Mouse (Mus musculus): ENCODE results near the gene Gm20388. TPM values are rescaled to one million over a fixed set of nuclear protein-coding genes. Genes with fewer than 3 reads are reported as not detected.

The Gm20388 gene
- total and polyA plus RNA-seq, 3 experiments: 0.02 to 0.05 TPM; not detected in 1

DNA sequence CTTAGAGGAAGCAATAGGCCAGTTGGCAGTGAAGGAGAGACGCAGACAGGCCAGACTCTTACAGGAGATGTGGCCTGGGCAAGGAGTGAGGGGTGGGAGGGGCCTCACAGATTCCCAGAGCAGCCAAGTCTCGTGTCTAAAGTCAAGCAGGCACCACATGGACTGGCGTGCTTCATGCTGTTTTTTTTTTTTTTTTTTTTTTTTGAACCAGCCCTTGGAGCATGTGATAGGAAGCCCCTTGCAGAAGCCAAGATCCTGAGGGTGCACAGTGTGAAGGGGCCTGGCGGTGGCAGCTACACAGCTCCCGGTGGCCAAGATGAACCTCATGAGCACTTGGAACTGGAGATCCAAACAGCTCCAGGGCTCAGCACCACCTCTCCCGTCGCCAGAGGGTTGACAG is 337.4 kb downstream of the Gm20388 start:
- TF ChIP-seq CTCF (IDR thresholded peaks at IDR 0.05; ENCODE audit: low read depth, low read length) (no peak), POLR2AphosphoS5 (IDR thresholded peaks at IDR 0.05; ENCODE audit: insufficient replicate concordance, low read depth, low read length) (no peak), TAL1 (conservative IDR thresholded peaks at IDR 0.05; ENCODE audit: low read depth, low read length) (no peak), GATA1 (IDR thresholded peaks at IDR 0.05; ENCODE audit: borderline replicate concordance, low read length) (no peak), GATA2 (IDR thresholded peaks at IDR 0.05; ENCODE audit: borderline replicate concordance, low read depth, low read length) (no peak)
- Histone ChIP-seq H3K9me3 (replicated peaks) (no peaks in the 10 kb centered on the region), H3K27me3 (ENCODE audit: insufficient read depth, low read length) (peaks cover 5% of the 10 kb centered on the region; the same call in 1 of the 2 replicates), H3K4me3 (ENCODE audit: low read depth, low read length) (no peak overlapping the region), H3K4me1 (ENCODE audit: insufficient read depth, low read depth, low read length) (no peaks in the 10 kb centered on the region), H3K36me3 (replicated peaks) (no peaks in the 10 kb centered on the region)
- ATAC-seq (ENCODE audit: extremely low read depth, insufficient number of reproducible peaks, low FRiP score, poor library complexity, severe bottlenecking) (no peak), DNase-seq (ENCODE audit: low spot score) (no peak)

GRCm38 (mm10) chr8:120248451-120248850 is 337.8 kb downstream of the Gm20388 start:
- TF ChIP-seq GATA1 (IDR thresholded peaks at IDR 0.05; ENCODE audit: borderline replicate concordance, low read length) (no peak), GATA2 (IDR thresholded peaks at IDR 0.05; ENCODE audit: borderline replicate concordance, low read depth, low read length) (no peak), TAL1 (conservative IDR thresholded peaks at IDR 0.05; ENCODE audit: low read depth, low read length) (no peak), CTCF (IDR thresholded peaks at IDR 0.05; ENCODE audit: low read depth, low read length) (no peak), POLR2AphosphoS5 (IDR thresholded peaks at IDR 0.05; ENCODE audit: insufficient replicate concordance, low read depth, low read length) (no peak)

DNA sequence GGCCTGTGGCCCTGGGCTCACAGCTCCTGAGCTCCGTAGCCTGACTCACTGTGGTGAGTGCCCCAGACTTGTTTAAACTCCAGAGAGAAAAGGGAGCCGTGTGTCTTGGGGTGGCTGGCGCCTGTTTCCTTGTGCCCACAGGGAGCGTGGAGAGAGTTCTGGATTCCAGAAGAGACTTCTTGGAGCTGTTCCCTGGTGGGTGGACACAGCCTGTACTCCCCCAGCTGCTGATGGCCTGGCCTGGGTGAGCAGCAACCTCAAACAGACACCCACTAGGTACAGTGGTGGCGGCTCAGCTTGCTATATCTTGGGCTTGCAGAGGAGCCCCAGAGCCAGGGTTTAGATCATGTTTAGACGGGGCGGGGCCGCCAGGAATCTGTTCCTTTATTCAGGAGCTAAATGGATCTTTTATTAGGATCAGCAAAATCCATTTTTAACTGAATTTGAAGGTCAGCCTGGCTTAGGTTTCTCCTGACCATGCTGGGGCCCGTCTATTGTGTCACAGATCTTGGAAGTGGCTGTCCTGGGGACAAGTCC is 339.2 kb downstream of the Gm20388 start:
- H3K36me3 ChIP-seq (replicated peaks): no peaks in the 10 kb centered on the region
- H3K9me3 ChIP-seq (replicated peaks): no peaks in the 10 kb centered on the region
- no peaks in the 10 kb centered on the region for H3K4me1 ChIP-seq (ENCODE audit: insufficient read depth, low read depth, low read length)
- no peak for ATAC-seq (ENCODE audit: extremely low read depth, insufficient number of reproducible peaks, low FRiP score, poor library complexity, severe bottlenecking)
- H3K27me3 ChIP-seq (ENCODE audit: insufficient read depth, low read length): peaks cover 5% of the 10 kb centered on the region; the same call in 1 of the 2 replicates
- TF ChIP-seq GATA2 (IDR thresholded peaks at IDR 0.05; ENCODE audit: borderline replicate concordance, low read depth, low read length) (no peak), POLR2AphosphoS5 (IDR thresholded peaks at IDR 0.05; ENCODE audit: insufficient replicate concordance, low read depth, low read length) (no peak), CTCF (IDR thresholded peaks at IDR 0.05; ENCODE audit: low read depth, low read length) (no peak), GATA1 (IDR thresholded peaks at IDR 0.05; ENCODE audit: borderline replicate concordance, low read length) (no peak), TAL1 (conservative IDR thresholded peaks at IDR 0.05; ENCODE audit: low read depth, low read length) (no peak)
- DNase-seq (ENCODE audit: low spot score): no peak
- H3K4me3 ChIP-seq (ENCODE audit: low read depth, low read length): no peak overlapping the region

More at GRCm38 (mm10) chr8:120248451-120248850, 337.8 kb downstream of the Gm20388 start:
- DNase-seq (ENCODE audit: low spot score): no peak
- Histone ChIP-seq H3K27me3 (ENCODE audit: insufficient read depth, low read length) (peaks cover 5% of the 10 kb centered on the region; the same call in 1 of the 2 replicates), H3K4me1 (ENCODE audit: insufficient read depth, low read depth, low read length) (no peaks in the 10 kb centered on the region), H3K36me3 (replicated peaks) (no peaks in the 10 kb centered on the region), H3K9me3 (replicated peaks) (no peaks in the 10 kb centered on the region), H3K4me3 (ENCODE audit: low read depth, low read length) (no peak overlapping the region)
- no peak for ATAC-seq (ENCODE audit: extremely low read depth, insufficient number of reproducible peaks, low FRiP score, poor library complexity, severe bottlenecking)

DNA sequence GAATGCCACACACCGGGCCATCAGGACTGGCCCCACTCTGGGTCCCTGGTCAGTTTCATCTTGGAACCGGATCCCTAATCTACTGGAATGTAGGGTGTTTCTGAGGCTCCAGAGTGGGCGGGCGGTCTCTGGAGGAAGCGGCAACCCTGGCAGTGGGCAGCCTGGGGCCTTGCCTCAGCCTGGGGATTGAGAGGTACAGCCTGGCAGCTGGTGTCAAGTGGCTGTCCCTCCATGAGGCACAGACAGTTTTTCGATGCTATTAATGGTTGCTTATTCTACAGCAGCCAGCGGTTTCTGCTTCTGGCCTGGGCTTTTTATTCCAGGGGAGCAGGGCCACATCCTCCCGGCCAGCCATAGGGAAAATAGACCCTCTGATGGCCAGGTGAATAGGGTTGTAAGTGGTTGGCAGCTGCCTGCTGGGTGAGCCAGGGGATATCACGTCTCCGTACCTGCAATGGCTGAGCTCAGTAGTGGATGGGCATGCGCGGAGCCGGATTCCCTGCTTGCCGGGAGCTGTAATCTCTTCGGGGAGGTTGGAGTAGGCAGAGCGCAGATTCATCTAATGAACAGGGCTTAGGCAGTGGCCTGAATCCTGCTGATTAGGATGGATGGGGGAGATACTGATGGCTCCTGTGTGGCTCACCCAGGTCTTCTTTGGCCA is 340.2 kb downstream of the Gm20388 start:
- no peak overlapping the region for H3K4me3 ChIP-seq (ENCODE audit: low read depth, low read length)
- no peaks in the 10 kb centered on the region for H3K4me1 ChIP-seq (ENCODE audit: insufficient read depth, low read depth, low read length)
- peaks cover 5% of the 10 kb centered on the region; the same call in 1 of the 2 replicates for H3K27me3 ChIP-seq (ENCODE audit: insufficient read depth, low read length)
- no peaks in the 10 kb centered on the region for H3K9me3 ChIP-seq (replicated peaks)
- TF ChIP-seq POLR2AphosphoS5 (IDR thresholded peaks at IDR 0.05; ENCODE audit: insufficient replicate concordance, low read depth, low read length) (no peak), TAL1 (conservative IDR thresholded peaks at IDR 0.05; ENCODE audit: low read depth, low read length) (no peak), GATA1 (IDR thresholded peaks at IDR 0.05; ENCODE audit: borderline replicate concordance, low read length) (no peak), CTCF (IDR thresholded peaks at IDR 0.05; ENCODE audit: low read depth, low read length) (no peak), GATA2 (IDR thresholded peaks at IDR 0.05; ENCODE audit: borderline replicate concordance, low read depth, low read length) (no peak)
- ATAC-seq (ENCODE audit: extremely low read depth, insufficient number of reproducible peaks, low FRiP score, poor library complexity, severe bottlenecking) (no peak), DNase-seq (ENCODE audit: low spot score) (no peak)
- no peaks in the 10 kb centered on the region for H3K36me3 ChIP-seq (replicated peaks)

- ATAC-seq (ENCODE audit: extremely low read depth, insufficient number of reproducible peaks, low FRiP score, poor library complexity, severe bottlenecking) (no peak), DNase-seq (ENCODE audit: low spot score) (no peak)
- no peaks in the 10 kb centered on the region for H3K36me3 ChIP-seq (replicated peaks)
- H3K9me3 ChIP-seq (replicated peaks): no peaks in the 10 kb centered on the region
- no peak overlapping the region for H3K4me3 ChIP-seq (ENCODE audit: low read depth, low read length)
- H3K4me1 ChIP-seq (ENCODE audit: insufficient read depth, low read depth, low read length): no peaks in the 10 kb centered on the region
- H3K27me3 ChIP-seq (ENCODE audit: insufficient read depth, low read length): peaks cover 5% of the 10 kb centered on the region; the same call in 1 of the 2 replicates
- TF ChIP-seq GATA1 (IDR thresholded peaks at IDR 0.05; ENCODE audit: borderline replicate concordance, low read length) (no peak), POLR2AphosphoS5 (IDR thresholded peaks at IDR 0.05; ENCODE audit: insufficient replicate concordance, low read depth, low read length) (no peak), GATA2 (IDR thresholded peaks at IDR 0.05; ENCODE audit: borderline replicate concordance, low read depth, low read length) (no peak), CTCF (IDR thresholded peaks at IDR 0.05; ENCODE audit: low read depth, low read length) (no peak)
These were observed 340.9 kb downstream of the Gm20388 start for GRCm38 (mm10) chr8:120251411-120252035.

DNA sequence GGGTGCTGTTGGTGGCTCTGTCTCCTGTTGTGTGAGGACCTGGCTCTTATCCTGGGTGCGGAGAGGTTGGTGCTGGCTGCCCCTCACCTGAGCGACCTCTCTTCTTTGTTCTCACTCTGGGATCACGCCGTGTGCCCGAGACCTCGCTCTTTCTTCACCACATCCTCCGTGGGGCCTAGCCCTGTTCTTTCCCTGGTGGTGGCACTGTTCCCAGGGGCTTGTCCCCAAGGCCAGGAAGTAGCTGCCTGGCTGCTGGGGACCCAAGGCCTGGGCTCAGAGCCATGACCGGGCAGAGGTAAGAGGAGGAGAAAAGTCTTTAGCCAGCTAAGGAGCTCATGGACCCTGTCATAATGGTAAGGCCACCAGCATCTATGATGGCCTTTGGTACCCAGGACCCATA is 343.0 kb downstream of the Gm20388 start:
- DNase-seq (ENCODE audit: low spot score): no peak
- H3K27me3 ChIP-seq (ENCODE audit: insufficient read depth, low read length): peaks cover 13% of the 10 kb centered on the region; the same call in 1 of the 2 replicates
- no peak for ATAC-seq (ENCODE audit: extremely low read depth, insufficient number of reproducible peaks, low FRiP score, poor library complexity, severe bottlenecking)
- no peak overlapping the region for H3K4me3 ChIP-seq (ENCODE audit: low read depth, low read length)
- H3K9me3 ChIP-seq (replicated peaks): no peaks in the 10 kb centered on the region
- TF ChIP-seq TAL1 (conservative IDR thresholded peaks at IDR 0.05; ENCODE audit: low read depth, low read length) (no peak), GATA1 (IDR thresholded peaks at IDR 0.05; ENCODE audit: borderline replicate concordance, low read length) (no peak)
- no peaks in the 10 kb centered on the region for H3K36me3 ChIP-seq (replicated peaks)
- H3K4me1 ChIP-seq (ENCODE audit: insufficient read depth, low read depth, low read length): no peaks in the 10 kb centered on the region

All from G1E (cell line).